Mouse (Mus musculus): Measurements from ENCODE around the gene Adam10. TPM values are rescaled to one million over a fixed set of nuclear protein-coding genes. Genes with fewer than 3 reads are reported as not detected.

Adam10 gene
- total RNA-seq (2021) = 10 to 100 TPM; 67.3 to 70.3 TPM
- long read RNA-seq, experiment 1, full-length matches to known transcripts = 24 of 33 reads
- long read RNA-seq, experiment 1, partial matches to known transcripts = 3 of 33 reads
- long read RNA-seq, experiment 1, other reads (novel, unspliced or antisense) = 6 of 33 reads
- long read RNA-seq, experiment 2, full-length matches to known transcripts = 27 of 35 reads
- long read RNA-seq, experiment 2, partial matches to known transcripts = 3 of 35 reads
- long read RNA-seq, experiment 2, other reads (novel, unspliced or antisense) = 5 of 35 reads

DNA sequence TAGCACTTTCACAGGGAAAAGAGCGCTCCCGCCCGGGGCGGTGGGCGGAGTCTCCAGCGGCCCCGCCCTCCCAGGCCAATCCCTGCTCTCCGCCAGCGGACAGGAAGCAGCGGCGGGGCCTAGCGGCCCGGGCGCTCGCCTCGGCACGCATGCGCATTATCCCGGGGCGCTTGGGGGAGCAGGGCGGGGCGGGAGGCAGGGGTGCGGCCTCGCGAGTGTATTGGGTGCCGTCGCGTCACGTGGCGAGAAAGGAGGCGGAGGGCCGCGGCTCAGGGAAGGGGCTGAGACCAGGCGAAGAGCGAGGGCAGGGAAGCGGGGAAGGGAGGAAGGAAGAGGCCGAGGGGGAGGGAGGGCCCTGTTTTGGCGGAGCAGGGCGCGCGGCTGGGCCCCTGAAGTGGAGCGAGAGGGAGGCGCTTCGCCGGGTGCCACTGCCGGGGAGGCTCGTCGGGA, at the start of gene Adam10:
Gene Adam10, plus strand, starts transcription at position 316 of the 450 bp plus-strand sequence.
- DNase-seq (ENCODE audit: extremely low spot score in 1 of 2, low spot score in 2 of 2) = peak; percentile 98 to 99
- no peak for TF ChIP-seq CTCF (IDR thresholded peaks at IDR 0.05)
- peak within 1 kb of the TSS; percentile 91 for H3K4me3 ChIP-seq
- H3K27ac ChIP-seq = peak within 1 kb of the TSS; percentile 95
- intact Hi-C loops (cut with DNase I) = loop anchor here (1.0 to 5.0 kb wide), 3 partner anchors 21 to 399 kb away; partner anchors contain the start of gene Mindy2

DNA sequence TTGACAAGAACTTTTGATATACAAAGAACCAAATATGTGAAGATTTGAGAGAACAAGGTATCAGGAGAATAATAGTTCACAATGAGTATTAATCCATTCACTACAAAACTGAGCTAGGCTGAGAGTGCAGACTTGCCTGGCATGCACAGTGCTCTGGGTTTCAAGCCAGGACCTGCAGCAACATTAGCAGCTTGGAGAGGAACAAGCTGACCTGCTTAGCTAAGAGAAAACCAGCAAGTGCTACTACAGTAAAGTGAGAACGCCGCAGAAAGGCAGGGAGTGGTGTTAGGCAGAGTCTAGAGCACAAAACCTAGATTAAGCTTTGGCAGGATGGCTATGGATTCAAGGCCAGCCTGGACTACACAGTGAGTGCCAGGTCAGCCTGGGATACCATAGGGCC, 49.1 kb upstream of the Adam10 start:
- intact Hi-C loops (cut with DNase I) = no loop called here
- no peak for DNase-seq (ENCODE audit: extremely low spot score in 1 of 2, low spot score in 2 of 2)
- H3K27ac ChIP-seq = no peak overlapping the region
- H3K4me3 ChIP-seq = no peak overlapping the region
- TF ChIP-seq CTCF (IDR thresholded peaks at IDR 0.05) = no peak

DNA sequence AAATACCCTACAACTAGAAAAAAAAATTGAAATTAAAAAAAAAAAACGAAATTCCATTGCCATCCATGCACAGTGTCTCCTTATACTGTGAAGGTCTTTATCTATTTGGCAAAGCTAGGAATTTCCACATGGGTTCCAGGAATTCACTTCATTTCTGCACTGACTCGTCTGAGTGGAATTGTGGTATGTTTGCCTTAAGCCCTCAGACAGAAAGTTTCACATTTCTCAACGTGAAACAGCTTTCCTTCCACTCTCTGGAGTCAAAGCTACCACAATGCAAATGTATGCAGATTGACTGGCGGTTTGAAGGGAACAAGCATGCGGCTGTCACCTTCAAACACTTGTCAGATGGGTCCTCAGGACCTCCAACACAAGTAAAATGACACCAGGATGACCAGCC, 47.1 kb upstream of the Adam10 start:
- intact Hi-C loops (cut with DNase I) = no loop called here
- TF ChIP-seq CTCF (IDR thresholded peaks at IDR 0.05) = no peak

DNA sequence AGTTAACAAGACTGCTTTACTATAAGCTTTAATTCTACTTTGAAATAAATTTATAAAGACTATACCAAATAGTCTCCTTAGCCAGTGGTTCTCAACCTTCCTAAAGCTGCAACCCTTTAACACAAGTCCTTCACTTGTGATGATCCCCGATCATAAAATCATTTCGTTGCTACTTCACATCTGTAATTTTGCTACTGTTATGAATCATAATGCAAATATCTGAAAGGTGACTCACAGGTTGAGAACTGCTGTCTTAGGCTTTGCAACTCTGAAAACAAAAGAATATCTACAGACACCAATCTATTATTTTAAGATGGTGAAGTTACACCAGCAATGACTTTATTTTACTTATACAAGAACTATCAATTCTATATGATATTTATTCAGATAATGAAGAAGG, 42.0 kb upstream of the Adam10 start:
- TF ChIP-seq CTCF (IDR thresholded peaks at IDR 0.05) = no peak
- intact Hi-C loops (cut with DNase I) = no loop called here
- H3K4me3 ChIP-seq = no peak overlapping the region
- no peak for DNase-seq (ENCODE audit: extremely low spot score in 1 of 2, low spot score in 2 of 2)
- H3K27ac ChIP-seq = no peak overlapping the region

More for the DNA sequence above, 47.1 kb upstream of the Adam10 start:
- no peak for DNase-seq (ENCODE audit: extremely low spot score in 1 of 2, low spot score in 2 of 2)
- Histone ChIP-seq H3K4me3 (no peak overlapping the region), H3K27ac (no peak overlapping the region)

DNA sequence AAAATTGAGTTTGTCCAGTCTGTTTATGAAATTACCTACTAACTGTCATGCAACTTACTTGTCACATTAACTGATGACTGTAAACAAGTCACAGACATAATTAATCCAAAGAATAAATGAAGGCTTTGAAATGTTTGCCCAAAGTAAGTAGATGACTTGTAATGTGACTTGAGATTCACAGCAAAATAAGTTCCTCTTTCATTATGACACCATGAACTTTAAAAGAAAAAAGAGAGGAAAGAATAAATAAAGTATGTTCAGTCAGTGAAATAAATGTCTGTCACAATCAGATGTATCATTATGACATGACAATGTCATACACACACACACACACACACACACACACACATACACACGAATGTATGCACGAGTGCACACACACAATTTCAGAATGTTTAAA, 28.5 kb upstream of the Adam10 start:
- no peak for TF ChIP-seq CTCF (IDR thresholded peaks at IDR 0.05)
- DNase-seq (ENCODE audit: extremely low spot score in 1 of 2, low spot score in 2 of 2) = no peak
- Histone ChIP-seq H3K4me3 (no peak overlapping the region), H3K27ac (no peak overlapping the region)
- intact Hi-C loops (cut with DNase I) = no loop called here

DNA sequence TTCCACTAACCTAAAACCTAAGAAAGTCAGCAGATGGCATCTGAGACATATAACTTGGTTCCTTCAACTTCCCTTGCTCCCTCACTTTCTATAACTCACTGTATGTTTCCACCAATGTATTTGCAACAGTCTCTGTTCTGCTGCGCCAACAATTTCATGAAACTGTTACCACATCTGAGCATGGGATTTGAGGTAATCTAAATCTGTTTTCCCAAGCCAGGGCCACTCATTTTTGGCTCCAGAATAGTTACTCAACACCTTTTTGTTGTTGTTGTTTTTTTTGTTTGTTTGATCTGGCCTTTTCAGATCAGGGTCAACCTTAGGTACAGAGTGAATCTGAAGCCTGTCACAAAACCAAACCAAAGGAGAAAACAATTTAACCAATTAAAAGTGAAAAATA, 27.8 kb upstream of the Adam10 start:
- TF ChIP-seq CTCF (IDR thresholded peaks at IDR 0.05) = no peak
- no peak overlapping the region for H3K27ac ChIP-seq
- no peak for DNase-seq (ENCODE audit: extremely low spot score in 1 of 2, low spot score in 2 of 2)
- intact Hi-C loops (cut with DNase I) = no loop called here
- H3K4me3 ChIP-seq = no peak overlapping the region

DNA sequence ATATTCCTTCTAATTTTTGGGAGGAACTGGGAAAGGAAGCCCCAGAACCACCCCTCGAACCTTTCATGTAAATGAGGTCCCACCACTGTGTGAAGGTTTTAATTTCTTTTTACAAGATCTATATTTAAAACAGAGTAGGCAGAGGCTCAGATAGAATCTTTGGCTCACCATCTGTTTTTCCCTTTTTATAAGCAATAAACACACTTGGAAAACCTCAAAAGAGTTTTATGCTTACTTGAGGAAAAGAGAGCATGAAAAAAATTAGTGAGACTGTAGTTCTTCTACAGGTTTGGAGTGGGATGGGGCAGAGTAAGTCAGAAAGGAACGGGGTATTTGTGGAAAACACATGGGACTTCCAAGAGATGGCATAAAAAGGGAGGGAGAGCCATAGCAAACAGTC, 26.6 kb upstream of the Adam10 start:
- no peak for DNase-seq (ENCODE audit: extremely low spot score in 1 of 2, low spot score in 2 of 2)
- TF ChIP-seq CTCF (IDR thresholded peaks at IDR 0.05) = no peak
- Histone ChIP-seq H3K27ac (no peak overlapping the region), H3K4me3 (peak overlapping the region; percentile 2; the same call in 1 of the 2 replicates)
- intact Hi-C loops (cut with DNase I) = no loop called here

DNA sequence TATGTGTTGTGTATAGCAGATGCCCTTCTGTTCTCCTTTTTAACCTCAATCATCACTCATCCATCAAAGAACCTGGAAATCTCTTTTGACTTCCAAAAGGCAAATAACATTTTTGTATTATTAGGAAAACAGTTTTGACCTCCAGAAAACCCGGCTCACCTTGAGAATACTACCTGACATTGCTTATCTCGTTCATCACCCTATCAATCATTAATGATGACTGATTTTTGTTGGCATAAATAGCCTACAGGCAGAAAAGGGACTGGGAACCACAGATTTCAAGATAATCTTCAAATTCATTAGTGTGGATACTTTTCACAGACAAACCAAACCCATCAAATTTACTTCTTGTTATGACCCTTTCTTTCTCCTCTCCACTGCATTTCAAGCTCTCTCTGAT, 24.9 kb upstream of the Adam10 start:
- H3K27ac ChIP-seq = no peak overlapping the region
- no peak for TF ChIP-seq CTCF (IDR thresholded peaks at IDR 0.05)
- intact Hi-C loops (cut with DNase I) = no loop called here
- DNase-seq (ENCODE audit: extremely low spot score in 1 of 2, low spot score in 2 of 2) = no peak
- peak overlapping the region; percentile 97 for H3K4me3 ChIP-seq

DNA sequence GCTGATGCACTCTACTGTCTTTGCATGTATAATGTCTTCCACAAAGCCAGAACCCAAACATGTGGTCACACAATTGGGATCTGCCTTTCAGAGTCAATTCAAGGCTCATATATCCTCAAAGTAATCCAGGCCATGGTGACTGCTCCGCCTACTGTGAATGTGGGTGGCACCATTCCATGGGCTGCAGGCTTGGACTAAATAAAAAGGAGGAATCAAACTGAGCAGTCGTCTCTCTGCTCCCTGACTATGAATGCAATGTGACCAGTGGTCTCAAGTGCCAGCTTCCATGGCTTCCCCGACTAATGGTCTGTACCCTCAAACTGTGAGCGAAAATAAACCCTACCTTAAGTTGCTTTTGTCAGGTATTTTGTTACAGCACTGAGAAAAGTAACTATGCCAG, 24.3 kb upstream of the Adam10 start:
- DNase-seq (ENCODE audit: extremely low spot score in 1 of 2, low spot score in 2 of 2) = no peak
- intact Hi-C loops (cut with DNase I) = no loop called here

DNA sequence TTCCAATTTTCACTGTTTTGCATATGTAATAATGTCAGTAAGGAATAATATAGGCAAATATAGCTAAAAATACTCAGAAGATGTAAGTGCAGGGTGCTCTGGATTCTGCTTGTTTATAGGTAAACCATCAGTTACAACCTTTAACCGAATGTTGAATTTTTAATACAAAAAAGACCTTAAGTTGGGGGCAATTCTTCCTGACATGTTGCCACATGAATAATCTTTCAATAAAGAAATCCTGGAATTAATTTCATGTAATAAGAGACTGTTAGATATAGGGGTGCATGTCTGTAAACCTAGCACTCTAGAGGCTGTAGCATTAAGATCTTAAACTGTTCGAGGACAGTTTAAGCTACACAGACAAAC, 23.1 kb upstream of the Adam10 start:
- intact Hi-C loops (cut with DNase I) = loop anchor here (1.0 to 5.0 kb wide), 3 partner anchors 113 to 422 kb away; partner anchors contain the start of gene Sltm

More for the DNA sequence above, 24.3 kb upstream of the Adam10 start:
- Histone ChIP-seq H3K27ac (no peak overlapping the region), H3K4me3 (peak overlapping the region; percentile 97)
- TF ChIP-seq CTCF (IDR thresholded peaks at IDR 0.05) = no peak

DNA sequence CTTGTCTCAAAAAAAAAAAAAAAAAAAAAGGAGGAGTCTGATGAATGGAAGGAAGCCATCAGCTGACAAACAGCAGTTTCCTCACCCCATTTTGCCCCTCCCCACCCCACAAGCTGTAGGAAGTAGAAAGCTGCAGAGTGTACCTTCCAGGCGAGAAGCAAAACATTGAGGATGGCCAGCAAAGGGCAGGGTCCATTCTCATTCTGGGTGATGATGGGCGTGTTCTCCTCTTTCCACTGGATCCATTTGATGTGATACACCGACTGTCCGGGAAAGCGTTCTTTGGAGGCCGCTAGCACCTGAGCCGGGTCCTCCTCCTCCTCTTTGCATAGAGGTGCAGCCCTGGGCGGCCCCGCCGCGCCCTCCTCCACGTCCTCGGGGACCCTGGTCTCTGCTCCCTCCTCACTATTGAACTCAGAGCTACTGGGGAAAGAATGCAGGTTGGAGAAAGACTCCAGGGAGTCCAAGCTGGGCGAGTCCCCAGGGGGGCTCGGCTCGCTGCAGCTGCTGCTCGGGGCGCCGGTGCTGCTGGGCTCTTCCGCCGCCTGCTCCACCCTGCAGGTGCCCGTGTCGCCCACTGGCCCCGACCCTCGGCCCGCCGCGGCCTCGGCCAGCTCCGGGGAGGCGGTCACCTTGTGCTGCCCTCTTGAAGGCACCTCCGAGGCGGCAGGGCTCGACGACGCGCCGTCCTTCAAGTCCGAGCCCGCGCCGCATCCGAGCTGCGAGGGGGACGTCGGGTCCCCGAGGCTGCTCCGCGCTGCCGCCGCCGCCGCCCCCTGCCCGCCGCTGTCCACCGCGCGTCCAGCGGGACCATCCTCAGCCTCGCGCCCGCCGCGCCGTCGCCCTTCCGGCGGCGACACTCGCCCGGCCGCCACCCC, 22.4 kb upstream of the Adam10 start, which contains the start of gene Gm10642:
Gene Gm10642, plus strand, starts transcription at position 122 of the 878 bp plus-strand sequence.
- TF ChIP-seq CTCF (IDR thresholded peaks at IDR 0.05) = no peak
- DNase-seq (ENCODE audit: extremely low spot score in 1 of 2, low spot score in 2 of 2) = peak; percentile 50 to 53
- intact Hi-C loops (cut with DNase I) = loop anchor here (1.0 to 5.0 kb wide), 4 partner anchors 22 to 421 kb away; partner anchors contain the start of genes Adam10 and Sltm
- peak within 1 kb of the TSS; percentile 97 for H3K4me3 ChIP-seq
- H3K27ac ChIP-seq = peak within 1 kb of the TSS; percentile 97

More for the DNA sequence above, 23.1 kb upstream of the Adam10 start:
- H3K4me3 ChIP-seq = peak overlapping the region; percentile 97
- TF ChIP-seq CTCF (IDR thresholded peaks at IDR 0.05) = no peak
- no peak overlapping the region; the same call in 1 of the 2 replicates for H3K27ac ChIP-seq
- no peak for DNase-seq (ENCODE audit: extremely low spot score in 1 of 2, low spot score in 2 of 2)
